ENCODE assay signal across 9 mouse cellular contexts in the genomic region with DNA sequence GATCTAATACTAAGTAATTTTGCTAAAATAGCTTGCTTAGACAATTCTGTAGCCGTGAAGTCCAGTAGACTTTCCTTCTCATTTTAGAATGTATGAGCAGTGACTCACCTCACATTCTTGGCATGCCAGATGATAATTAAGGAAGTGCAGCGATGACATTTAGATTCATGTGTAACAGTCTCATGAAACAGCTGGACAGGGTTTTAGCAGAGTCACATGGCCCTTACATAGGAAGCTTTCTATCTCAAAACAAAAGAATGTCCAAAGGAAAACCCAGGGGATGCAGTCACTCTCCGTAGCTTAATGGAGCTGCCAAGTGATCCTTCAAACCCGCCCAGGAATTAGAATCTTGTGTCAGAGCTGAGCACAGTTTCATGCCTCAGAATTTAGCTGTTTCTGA. TPM values are rescaled to one million over a fixed set of nuclear protein-coding genes. Genes with fewer than 3 reads are reported as not detected.
DNase-seq lines count a peak whose midpoint lies in the region; ATAC-seq and TF ChIP-seq lines count a peak whose summit lies in the region.
"Had no signal": no experiment of that assay in that cellular context is flagged by ENCODE, and none has a peak within 500 bp of the region (broad histone marks: within the 10 kb centered on the region; RNA-seq: fewer than 3 reads in every experiment).

No protein-coding gene starts in this region.

- no peak for TF ChIP-seq CTCF in lung, adult 2 months (IDR thresholded peaks at IDR 0.05; ENCODE audit: insufficient read depth, low read length)
- no peak for TF ChIP-seq CTCF in forebrain, postnatal 0 days (IDR thresholded peaks at IDR 0.05; ENCODE audit: low read depth)

- H3K27me3 ChIP-seq in heart, embryonic 13.5 days (replicated peaks) = no peaks in the 10 kb centered on the region
- H3K27me3 ChIP-seq in forebrain, postnatal 0 days (ENCODE audit: insufficient read depth, low read length) = no peaks in the 10 kb centered on the region
- H3K27me3 ChIP-seq: liver, embryonic 12.5 days had no signal

- H3K4me2 ChIP-seq in heart, embryonic 13.5 days = peak overlapping the region; percentile 4; the same call in 1 of the 2 replicates
- H3K4me2 ChIP-seq in forebrain, postnatal 0 days (ENCODE audit: low read depth) = no peak overlapping the region
- H3K4me2 ChIP-seq: liver, embryonic 12.5 days had no signal

- peak; percentile 78 for ATAC-seq in common myeloid progenitor, adult 5-6 weeks (replicated peaks; ENCODE audit: low read depth, poor library complexity, severe bottlenecking)
- ATAC-seq in heart, embryonic 13.5 days (ENCODE audit: extremely low read depth, insufficient number of reproducible peaks, low FRiP score, low TSS enrichment) = no peak
- peak; percentile 91 for ATAC-seq in megakaryocyte progenitor cell, adult 5-6 weeks (replicated peaks; ENCODE audit: poor library complexity)
- ATAC-seq in forebrain, postnatal 0 days = no peak
- ATAC-seq: forebrain, embryonic 14.5 days; liver, embryonic 12.5 days had no signal

- 15% methylated on average over 4 of the region's 4 CpGs for WGBS in lung, adult 2 months
- WGBS in heart, embryonic 13.5 days = 15% methylated on average over 4 of the region's 4 CpGs
- WGBS in forebrain, postnatal 0 days = 39% methylated on average over 4 of the region's 4 CpGs

- intact Hi-C loops in gastrocnemius, postnatal 14 days (cut with DNase I; ENCODE audit: low total_unique reads) = no loop called here

- no peak overlapping the region for H3K4me3 ChIP-seq in lung, adult 2 months (replicated peaks; ENCODE audit: extremely low read depth, low read depth, low read length)
- no peak overlapping the region for H3K4me3 ChIP-seq in heart, embryonic 13.5 days
- H3K4me3 ChIP-seq in forebrain, postnatal 0 days (ENCODE audit: low read depth, low read length) = no peak overlapping the region
- H3K4me3 ChIP-seq: liver, embryonic 12.5 days had no signal

- H3K9ac ChIP-seq in heart, embryonic 13.5 days = no peak overlapping the region
- no peak overlapping the region for H3K9ac ChIP-seq in forebrain, postnatal 0 days
- H3K9ac ChIP-seq: liver, embryonic 12.5 days had no signal

- no peaks in the 10 kb centered on the region for H3K9me3 ChIP-seq in heart, embryonic 13.5 days
- H3K9me3 ChIP-seq in forebrain, postnatal 0 days (ENCODE audit: low read length) = no peaks in the 10 kb centered on the region
- H3K9me3 ChIP-seq: liver, embryonic 12.5 days had no signal

- TF ChIP-seq POLR2A in lung, adult 2 months (IDR thresholded peaks at IDR 0.05; ENCODE audit: borderline replicate concordance, extremely low read depth, low read depth, low read length) = no peak

- H3K4me1 ChIP-seq in lung, adult 2 months (ENCODE audit: control insufficient read depth, insufficient read depth, low read length) = no peaks in the 10 kb centered on the region
- peaks cover 9% of the 10 kb centered on the region; the same call in 1 of the 2 replicates for H3K4me1 ChIP-seq in heart, embryonic 13.5 days
- no peaks in the 10 kb centered on the region for H3K4me1 ChIP-seq in forebrain, postnatal 0 days (ENCODE audit: insufficient read depth)
- H3K4me1 ChIP-seq: liver, embryonic 12.5 days had no signal

- no peak overlapping the region for H3K27ac ChIP-seq in heart, embryonic 13.5 days (replicated peaks)
- H3K27ac ChIP-seq in forebrain, postnatal 0 days (ENCODE audit: low read depth, low read length) = no peak overlapping the region
- H3K27ac ChIP-seq: liver, embryonic 12.5 days had no signal

- DNase-seq in lung, postnatal 36 days = peak; percentile 3
- DNase-seq in lung, adult 2 months = no peak
- no peak for DNase-seq in forebrain, postnatal 0 days
- DNase-seq in gastrocnemius, postnatal 14 days = no peak

- no peaks in the 10 kb centered on the region for H3K36me3 ChIP-seq in heart, embryonic 13.5 days
- no peaks in the 10 kb centered on the region for H3K36me3 ChIP-seq in forebrain, postnatal 0 days (ENCODE audit: insufficient read depth)
- H3K36me3 ChIP-seq: liver, embryonic 12.5 days had no signal

RNA-seq across cellular contexts. Expression of a gene that starts 33.8 kb away (rescaled TPM):
- 0.06 TPM in 1 of 2 replicates, not detected in the other for polyA plus RNA-seq in lung, adult 2 months (2012; rRNA removed)
- 0.34 and 0.55 TPM in 2 replicates for total RNA-seq in common myeloid progenitor, adult 5-6 weeks (2017)
- polyA plus RNA-seq in heart, embryonic 13.5 days (2015; fragmentation: Nextera tagmentation; extraction: Ambion mirVana) = 0.08 TPM in 1 of 2 replicates, not detected in the other
- total RNA-seq in megakaryocyte progenitor cell, adult 5-6 weeks (2015) = 0.05 and 0.17 TPM in 2 replicates
- 0.17 and 0.78 TPM in 2 replicates for total RNA-seq in megakaryocyte progenitor cell, adult 5-6 weeks (2017)
- total RNA-seq in forebrain, postnatal 0 days (2014; rRNA removed) = 5.3 and 6.1 TPM in 2 replicates
- polyA plus RNA-seq in forebrain, postnatal 0 days (2015; fragmentation: Nextera tagmentation; extraction: Ambion mirVana) = 2.3 and 4.2 TPM in 2 replicates
- total RNA-seq in gastrocnemius, postnatal 14 days (2021) = 1 to 10 TPM; 3.6 TPM
- polyA plus RNA-seq: liver, embryonic 12.5 days had no signal

Comparison
In these comparisons a context has a peak if more than half of its experiments do, and no peak if none do; other contexts are left out.
1. ATAC-seq: peak in common myeloid progenitor, adult 5-6 weeks (single experiment) and megakaryocyte progenitor cell, adult 5-6 weeks (single experiment); none in heart, embryonic 13.5 days (single experiment) and forebrain, postnatal 0 days (single experiment).